In genomic region chr19:51482168-51482907, GRCm38 (mm10) we compare ENCODE assay signal across 12 mouse cellular contexts.
DNase-seq lines count a peak whose midpoint lies in the region.
"Had no signal": no experiment of that assay in that cellular context is flagged by ENCODE, and none has a peak within 500 bp of the region (broad histone marks: within the 10 kb centered on the region; RNA-seq: fewer than 3 reads in every experiment).

No protein-coding gene starts in this region.

- intact Hi-C loops in left cerebral cortex, postnatal 36 days (cut with DNase I), result no loop called here

- DNase-seq in right cerebral cortex, adult 2 months (ENCODE audit: low spot score in 2 of 2), result peak; percentile 50 to 55
- no peak for DNase-seq in right cerebral cortex, postnatal 4 days
- DNase-seq in frontal cortex, postnatal 14 days (ENCODE audit: low spot score in 2 of 2), result peak; percentile 3 to 5
- DNase-seq in left cerebral cortex, postnatal 36 days (ENCODE audit: low spot score in 2 of 2), result peak; percentile 17 to 18
- DNase-seq in telencephalon, adult 2 months (ENCODE audit: low read depth, low spot score), result peak; percentile 69
- DNase-seq in heart, adult 18-20 months, result no peak
- no peak for DNase-seq in cerebellum, adult 9-10 months
- no peak for DNase-seq in testis, postnatal 14 days (ENCODE audit: low spot score)
- DNase-seq: adrenal gland, postnatal 36 days; cerebellum, postnatal 25 days; heart, postnatal 36 days; lung, embryonic 14.5 days had no signal

Comparison
In these comparisons a context has a peak if more than half of its experiments do, and no peak if none do; other contexts are left out.
1. DNase-seq: peak in right cerebral cortex, adult 2 months (2 of 2), frontal cortex, postnatal 14 days (2 of 2), left cerebral cortex, postnatal 36 days (2 of 2) and telencephalon, adult 2 months (single experiment); none in right cerebral cortex, postnatal 4 days (single experiment), heart, adult 18-20 months (0 of 2), cerebellum, adult 9-10 months (single experiment) and testis, postnatal 14 days (single experiment).